Mouse (Mus musculus): ENCODE measurements around the gene Elavl2.

Gene Elavl2

GRCm38 (mm10) chr4:91213917-91214316 lies 186.7 kb downstream of the Elavl2 start:
- DNase-seq (ENCODE audit: inconsistent ontology term) = no peak

GRCm38 (mm10) chr4:91208415-91209292 lies 191.9 kb downstream of the Elavl2 start:
- peak; percentile 5 for DNase-seq (ENCODE audit: inconsistent ontology term)

Measured in Muller cell, postnatal 12 days (primary cell).